Mouse (Mus musculus): ENCODE measurements at regions not wholly inside any gene's neighbourhood (a gene's known extent, or its start where the extent isn't known, plus 50 kb on each side); places are given as distances from the start of the nearest gene placed in this dataset.

GRCm38 (mm10) chr17:64523899-64524298 lies 76.6 kb upstream of the Man2a1 start:
- no peak for ATAC-seq
- Histone ChIP-seq H3K4me3 (ENCODE audit: low read length) (no peak overlapping the region), H3K9ac (ENCODE audit: low read depth, low read length) (no peak overlapping the region), H3K9me3 (ENCODE audit: control insufficient read depth, low read length) (no peaks in the 10 kb centered on the region), H3K36me3 (ENCODE audit: control insufficient read depth, insufficient read depth, low read length) (no peaks in the 10 kb centered on the region), H3K27me3 (replicated peaks; ENCODE audit: control insufficient read depth, insufficient read depth, low read length) (no peaks in the 10 kb centered on the region), H3K4me1 (ENCODE audit: control insufficient read depth, insufficient read depth, low read depth, low read length) (no peaks in the 10 kb centered on the region), H3K27ac (ENCODE audit: low read depth, low read length) (no peak overlapping the region), H3K4me2 (ENCODE audit: low read length) (no peak overlapping the region)
- WGBS: 87% methylated on average over 8 of the region's 8 CpGs

GRCm38 (mm10) chr17:64527817-64528216 lies 72.7 kb upstream of the Man2a1 start:
- Histone ChIP-seq H3K4me3 (ENCODE audit: low read length) (no peak overlapping the region), H3K4me2 (ENCODE audit: low read length) (no peak overlapping the region), H3K9me3 (ENCODE audit: control insufficient read depth, low read length) (no peaks in the 10 kb centered on the region), H3K27ac (ENCODE audit: low read depth, low read length) (no peak overlapping the region), H3K4me1 (ENCODE audit: control insufficient read depth, insufficient read depth, low read depth, low read length) (no peaks in the 10 kb centered on the region), H3K27me3 (replicated peaks; ENCODE audit: control insufficient read depth, insufficient read depth, low read length) (no peaks in the 10 kb centered on the region), H3K36me3 (ENCODE audit: control insufficient read depth, insufficient read depth, low read length) (no peaks in the 10 kb centered on the region), H3K9ac (ENCODE audit: low read depth, low read length) (no peak overlapping the region)
- 65% methylated on average over 7 of the region's 7 CpGs for WGBS
- ATAC-seq: no peak

GRCm38 (mm10) chr17:64528476-64528875 lies 72.1 kb upstream of the Man2a1 start:
- Histone ChIP-seq H3K27me3 (replicated peaks; ENCODE audit: control insufficient read depth, insufficient read depth, low read length) (no peaks in the 10 kb centered on the region), H3K4me2 (ENCODE audit: low read length) (no peak overlapping the region), H3K4me1 (ENCODE audit: control insufficient read depth, insufficient read depth, low read depth, low read length) (no peaks in the 10 kb centered on the region), H3K9me3 (ENCODE audit: control insufficient read depth, low read length) (no peaks in the 10 kb centered on the region), H3K36me3 (ENCODE audit: control insufficient read depth, insufficient read depth, low read length) (no peaks in the 10 kb centered on the region), H3K27ac (ENCODE audit: low read depth, low read length) (no peak overlapping the region), H3K9ac (ENCODE audit: low read depth, low read length) (no peak overlapping the region), H3K4me3 (ENCODE audit: low read length) (no peak overlapping the region)
- no peak for ATAC-seq
- 87% methylated on average over 7 of the region's 7 CpGs for WGBS

GRCm38 (mm10) chr17:64529296-64529994 lies 71.1 kb upstream of the Man2a1 start:
- Histone ChIP-seq H3K4me1 (ENCODE audit: control insufficient read depth, insufficient read depth, low read depth, low read length) (no peaks in the 10 kb centered on the region), H3K9me3 (ENCODE audit: control insufficient read depth, low read length) (no peaks in the 10 kb centered on the region), H3K4me3 (ENCODE audit: low read length) (no peak overlapping the region), H3K4me2 (ENCODE audit: low read length) (no peak overlapping the region), H3K27me3 (replicated peaks; ENCODE audit: control insufficient read depth, insufficient read depth, low read length) (no peaks in the 10 kb centered on the region), H3K27ac (ENCODE audit: low read depth, low read length) (no peak overlapping the region), H3K9ac (ENCODE audit: low read depth, low read length) (no peak overlapping the region), H3K36me3 (ENCODE audit: control insufficient read depth, insufficient read depth, low read length) (no peaks in the 10 kb centered on the region)
- no peak for ATAC-seq
- 81% methylated on average over 14 of the region's 14 CpGs for WGBS

GRCm38 (mm10) chr17:64531150-64531549 lies 69.4 kb upstream of the Man2a1 start:
- no peak overlapping the region for H3K4me2 ChIP-seq (ENCODE audit: low read length)
- no peak overlapping the region for H3K4me3 ChIP-seq (ENCODE audit: low read length)
- H3K27me3 ChIP-seq (replicated peaks; ENCODE audit: control insufficient read depth, insufficient read depth, low read length): no peaks in the 10 kb centered on the region
- H3K36me3 ChIP-seq (ENCODE audit: control insufficient read depth, insufficient read depth, low read length): no peaks in the 10 kb centered on the region
- no peak for ATAC-seq
- H3K9me3 ChIP-seq (ENCODE audit: control insufficient read depth, low read length): no peaks in the 10 kb centered on the region
- H3K27ac ChIP-seq (ENCODE audit: low read depth, low read length): no peak overlapping the region
- no peak overlapping the region for H3K9ac ChIP-seq (ENCODE audit: low read depth, low read length)
- 88% methylated on average over 7 of the region's 7 CpGs for WGBS
- no peaks in the 10 kb centered on the region for H3K4me1 ChIP-seq (ENCODE audit: control insufficient read depth, insufficient read depth, low read depth, low read length)

GRCm38 (mm10) chr17:64534323-64534722 lies 66.2 kb upstream of the Man2a1 start:
- Histone ChIP-seq H3K4me2 (ENCODE audit: low read length) (no peak overlapping the region), H3K4me3 (ENCODE audit: low read length) (no peak overlapping the region), H3K4me1 (ENCODE audit: control insufficient read depth, insufficient read depth, low read depth, low read length) (peaks cover 8% of the 10 kb centered on the region), H3K9ac (ENCODE audit: low read depth, low read length) (no peak overlapping the region), H3K9me3 (ENCODE audit: control insufficient read depth, low read length) (no peaks in the 10 kb centered on the region), H3K27ac (ENCODE audit: low read depth, low read length) (no peak overlapping the region), H3K27me3 (replicated peaks; ENCODE audit: control insufficient read depth, insufficient read depth, low read length) (no peaks in the 10 kb centered on the region), H3K36me3 (ENCODE audit: control insufficient read depth, insufficient read depth, low read length) (no peaks in the 10 kb centered on the region)
- no peak for ATAC-seq
- 87% methylated on average over 4 of the region's 4 CpGs for WGBS

- ATAC-seq: peak; percentile 78
- H3K4me2 ChIP-seq (ENCODE audit: low read length): peak overlapping the region; percentile 14
These were observed 62.0 kb upstream of the Man2a1 start for GRCm38 (mm10) chr17:64538520-64538953.

GRCm38 (mm10) chr17:64540411-64540810 lies 60.1 kb upstream of the Man2a1 start:
- H3K27me3 ChIP-seq (replicated peaks; ENCODE audit: control insufficient read depth, insufficient read depth, low read length): no peaks in the 10 kb centered on the region
- 82% methylated on average over 8 of the region's 8 CpGs for WGBS
- H3K4me2 ChIP-seq (ENCODE audit: low read length): no peak overlapping the region
- peaks cover 8% of the 10 kb centered on the region for H3K4me1 ChIP-seq (ENCODE audit: control insufficient read depth, insufficient read depth, low read depth, low read length)
- no peak overlapping the region for H3K9ac ChIP-seq (ENCODE audit: low read depth, low read length)
- no peaks in the 10 kb centered on the region for H3K36me3 ChIP-seq (ENCODE audit: control insufficient read depth, insufficient read depth, low read length)
- H3K9me3 ChIP-seq (ENCODE audit: control insufficient read depth, low read length): no peaks in the 10 kb centered on the region
- H3K27ac ChIP-seq (ENCODE audit: low read depth, low read length): no peak overlapping the region
- no peak overlapping the region for H3K4me3 ChIP-seq (ENCODE audit: low read length)
- no peak for ATAC-seq

More at GRCm38 (mm10) chr17:64538520-64538953, 62.0 kb upstream of the Man2a1 start:
- WGBS: 20% methylated on average over 10 of the region's 10 CpGs
- H3K4me1 ChIP-seq (ENCODE audit: control insufficient read depth, insufficient read depth, low read depth, low read length): peaks cover 8% of the 10 kb centered on the region
- peak overlapping the region; percentile 49; the same call in 1 of the 2 replicates for H3K27ac ChIP-seq (ENCODE audit: low read depth, low read length)
- H3K27me3 ChIP-seq (replicated peaks; ENCODE audit: control insufficient read depth, insufficient read depth, low read length): no peaks in the 10 kb centered on the region
- H3K4me3 ChIP-seq (ENCODE audit: low read length): no peak overlapping the region
- H3K36me3 ChIP-seq (ENCODE audit: control insufficient read depth, insufficient read depth, low read length): no peaks in the 10 kb centered on the region
- H3K9ac ChIP-seq (ENCODE audit: low read depth, low read length): 0 out of 2 replicates have a peak overlapping the region, but pooled peaks have one; percentile 3
- H3K9me3 ChIP-seq (ENCODE audit: control insufficient read depth, low read length): no peaks in the 10 kb centered on the region

GRCm38 (mm10) chr17:64548536-64548935 lies 52.0 kb upstream of the Man2a1 start:
- H3K4me2 ChIP-seq (ENCODE audit: low read length): no peak overlapping the region
- peaks cover 7% of the 10 kb centered on the region for H3K4me1 ChIP-seq (ENCODE audit: control insufficient read depth, insufficient read depth, low read depth, low read length)
- H3K27me3 ChIP-seq (replicated peaks; ENCODE audit: control insufficient read depth, insufficient read depth, low read length): no peaks in the 10 kb centered on the region
- H3K9ac ChIP-seq (ENCODE audit: low read depth, low read length): no peak overlapping the region
- no peak overlapping the region for H3K4me3 ChIP-seq (ENCODE audit: low read length)
- H3K9me3 ChIP-seq (ENCODE audit: control insufficient read depth, low read length): no peaks in the 10 kb centered on the region
- peak; percentile 93 for ATAC-seq
- H3K36me3 ChIP-seq (ENCODE audit: control insufficient read depth, insufficient read depth, low read length): no peaks in the 10 kb centered on the region
- no peak overlapping the region for H3K27ac ChIP-seq (ENCODE audit: low read depth, low read length)
- 35% methylated on average over 7 of the region's 7 CpGs for WGBS

Measured in hindbrain, embryonic 16.5 days (tissue).